Mouse (Mus musculus): ENCODE data around the gene Timm10b. TPM values are rescaled to one million over a fixed set of nuclear protein-coding genes. Genes with fewer than 3 reads are reported as not detected.

The Timm10b gene
- total RNA-seq (2021), result 10 to 100 TPM; 84.2 to 85.0 TPM

DNA sequence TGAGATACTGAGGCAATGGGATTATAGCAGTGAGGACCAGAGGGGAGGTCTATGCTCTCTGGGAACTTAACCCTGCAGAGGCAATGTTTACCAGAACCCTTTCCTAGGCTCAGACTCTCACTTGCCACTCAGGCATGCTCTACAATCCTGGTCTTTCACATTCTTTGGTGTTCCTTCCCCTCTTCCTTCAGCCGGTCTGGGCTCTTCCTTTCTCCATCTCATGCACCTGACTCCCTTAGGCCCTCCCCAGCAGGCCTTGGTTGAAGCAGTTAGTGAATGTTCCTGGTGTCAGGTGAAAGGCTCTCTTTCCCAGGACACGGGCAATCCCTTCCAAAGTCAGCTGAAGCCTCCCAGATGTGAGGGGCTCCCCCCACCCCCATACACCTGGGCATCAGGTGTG, at the start of gene Timm10b:
Timm10b (plus strand) TSS at position 301 of the 400 bp plus-strand sequence.
- DNase-seq, result no peak
- intact Hi-C loops (cut with DNase I), result loop anchor here (2.0 kb wide), 3 partner anchors 85 to 171 kb away; partner anchors contain the start of genes Ilk, Mrpl17, Rrp8 and Smpd1

DNA sequence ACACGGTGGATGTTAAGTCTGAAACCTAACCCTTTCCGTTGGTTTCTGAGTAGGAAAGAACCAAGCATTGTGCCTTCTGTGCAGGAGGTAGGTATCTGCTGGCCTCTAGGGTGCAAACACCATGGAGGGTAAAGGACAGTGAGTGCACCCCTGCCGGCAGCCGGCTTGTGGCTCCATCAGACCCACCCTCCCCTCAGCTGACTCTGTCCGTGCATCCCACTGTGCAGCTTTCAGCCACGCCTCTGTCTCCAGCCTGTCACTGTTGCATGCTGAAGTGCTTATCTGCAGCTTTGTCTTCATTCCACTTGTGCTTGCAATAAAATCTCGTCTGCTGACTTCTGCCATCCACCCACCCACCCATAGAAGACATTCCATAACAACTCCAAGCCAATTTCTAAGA, 49.8 kb upstream of the Timm10b start:
- intact Hi-C loops (cut with DNase I), result no loop called here
- DNase-seq, result no peak

DNA sequence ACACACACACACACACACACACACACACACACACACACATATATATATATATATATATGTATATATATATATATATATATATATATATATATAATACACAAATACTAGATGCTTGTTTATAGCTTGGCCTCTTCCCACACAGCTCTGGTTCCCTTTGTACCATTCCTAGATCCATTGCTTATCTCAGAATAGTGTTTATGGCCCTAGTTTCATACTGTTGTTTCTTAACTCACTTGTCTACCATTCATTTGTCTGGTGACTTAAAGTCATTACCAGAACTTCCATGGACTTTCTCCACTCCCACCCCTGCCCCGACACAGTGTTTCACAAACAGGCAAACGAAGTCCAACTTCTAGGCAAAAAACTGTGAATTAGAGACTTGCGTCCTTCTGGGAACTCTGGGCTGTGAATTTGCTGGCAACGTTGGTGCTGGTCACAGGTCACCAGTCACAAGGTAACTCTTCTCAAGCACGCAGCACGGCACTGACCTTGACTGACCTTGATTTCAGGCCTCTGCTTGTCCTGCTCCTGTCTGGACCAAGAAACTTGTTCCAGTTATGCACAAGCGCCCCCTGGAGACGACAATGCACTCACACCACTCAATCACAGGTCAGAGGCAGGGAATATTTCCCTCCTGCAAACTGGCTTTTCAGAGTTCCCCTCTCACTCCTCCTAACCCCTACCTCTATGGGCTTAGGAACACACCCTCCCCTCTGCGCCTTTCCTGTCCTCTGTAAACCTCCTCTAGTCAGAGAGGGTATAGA, 36.8 kb upstream of the Timm10b start:
- intact Hi-C loops (cut with DNase I), result loop anchor here (2.0 kb wide), 1 partner anchor 48 kb away; the partner anchor contains the start of gene Smpd1
- DNase-seq, result peak; percentile 74 to 78

DNA sequence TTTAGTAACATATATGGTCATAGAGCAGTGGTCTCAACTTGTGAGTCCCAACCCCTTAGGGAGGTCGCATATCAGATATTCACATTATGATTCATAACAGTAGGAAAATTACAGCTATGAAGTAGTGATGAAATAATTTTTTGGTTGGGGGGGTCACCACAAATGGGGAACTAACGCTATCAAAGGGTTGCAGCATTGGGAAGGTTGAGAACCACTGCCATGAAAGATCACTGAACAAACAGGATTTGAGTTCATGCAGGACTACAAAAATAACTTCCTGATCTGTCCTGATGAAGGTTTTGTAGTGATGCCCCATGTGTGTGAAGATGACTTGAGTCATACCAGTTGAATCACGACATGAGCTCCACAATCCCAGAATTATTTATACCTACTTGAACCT, 31.4 kb upstream of the Timm10b start:
- no peak for DNase-seq
- intact Hi-C loops (cut with DNase I), result no loop called here

DNA sequence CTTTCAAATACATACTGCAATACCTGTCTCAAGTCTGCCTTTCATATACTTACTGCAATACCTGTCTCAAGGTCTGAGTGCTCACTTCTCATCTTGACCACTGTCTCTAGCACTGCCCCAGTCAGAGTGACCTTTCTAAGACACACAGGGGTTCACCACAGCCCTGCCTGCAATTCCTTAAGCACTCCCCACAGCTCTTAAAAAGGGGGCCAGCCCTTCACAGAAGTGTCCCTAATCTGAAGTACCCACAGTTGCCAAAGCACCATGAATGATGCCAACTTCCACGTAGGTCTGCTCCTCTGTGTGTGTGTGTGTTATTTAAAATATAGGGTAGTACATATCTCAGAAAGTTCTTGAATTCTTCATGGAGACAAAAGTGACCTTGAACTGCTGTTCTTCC, 28.1 kb upstream of the Timm10b start:
- intact Hi-C loops (cut with DNase I), result loop anchor here (5.0 kb wide), 1 partner anchor 41 kb away; the partner anchor contains the start of gene Dnhd1

DNA sequence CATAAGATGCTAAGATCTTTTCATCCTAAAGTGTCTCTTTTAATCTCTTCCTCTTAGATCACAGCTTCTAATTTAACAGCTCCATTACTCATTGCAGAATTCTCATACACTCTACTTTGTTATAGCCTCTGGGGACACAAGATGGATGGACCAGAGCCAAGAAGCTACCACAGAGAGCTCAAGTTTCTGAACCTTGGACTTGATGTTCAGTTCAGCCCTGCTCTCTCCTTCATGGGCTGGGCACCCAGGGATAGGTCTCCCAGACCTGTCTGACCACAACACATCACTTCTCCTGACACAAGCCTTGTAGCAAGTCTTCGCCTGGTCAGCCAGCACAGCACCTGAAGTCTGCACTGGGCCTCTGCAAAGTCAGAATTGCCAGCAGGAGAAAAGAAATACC, 25.5 kb upstream of the Timm10b start:
- intact Hi-C loops (cut with DNase I), result loop anchor here (5.0 kb wide), 1 partner anchor 38 kb away; the partner anchor contains the start of gene Dnhd1
- DNase-seq, result no peak

More for the DNA sequence above, 28.1 kb upstream of the Timm10b start:
- no peak for DNase-seq

DNA sequence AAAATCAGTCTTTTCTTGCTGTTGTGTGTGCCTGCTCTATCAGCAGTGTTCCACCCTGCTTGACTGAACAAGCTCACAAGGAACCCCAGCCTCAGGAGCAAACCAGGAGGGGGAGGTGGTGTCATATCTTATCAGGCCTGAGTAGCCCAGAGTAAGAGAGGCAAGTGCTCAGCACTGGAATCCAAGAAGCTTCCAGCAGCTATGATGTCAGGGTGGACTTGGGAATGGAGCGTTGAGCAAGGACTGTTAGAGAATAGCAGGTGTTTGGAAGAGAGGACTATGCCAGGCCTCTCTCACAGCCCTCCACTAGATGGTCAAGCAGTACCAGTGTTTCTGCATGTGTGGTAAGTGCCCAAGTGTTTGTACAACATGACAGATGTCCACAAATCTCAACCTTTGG, 24.1 kb upstream of the Timm10b start:
- intact Hi-C loops (cut with DNase I), result no loop called here
- DNase-seq, result no peak

DNA sequence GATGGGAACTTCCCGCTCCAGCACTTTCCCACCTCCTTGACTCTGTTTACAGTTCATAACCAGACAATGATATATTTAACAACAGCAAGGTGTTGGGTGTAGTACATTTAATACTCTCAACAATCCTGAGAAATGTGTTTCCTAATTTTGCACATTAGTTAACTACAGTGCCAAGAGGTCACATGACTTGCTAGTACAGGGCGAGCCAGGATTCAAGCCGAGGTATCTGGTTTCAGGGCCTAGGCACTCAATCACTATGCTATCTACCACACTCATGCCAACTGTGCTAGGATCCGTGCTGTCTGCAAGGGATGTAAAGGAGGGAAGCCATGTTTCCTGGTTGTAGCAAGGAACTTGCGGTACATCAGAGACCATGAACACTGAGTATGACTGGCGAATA, 23.3 kb upstream of the Timm10b start:
- intact Hi-C loops (cut with DNase I), result no loop called here
- DNase-seq, result no peak

DNA sequence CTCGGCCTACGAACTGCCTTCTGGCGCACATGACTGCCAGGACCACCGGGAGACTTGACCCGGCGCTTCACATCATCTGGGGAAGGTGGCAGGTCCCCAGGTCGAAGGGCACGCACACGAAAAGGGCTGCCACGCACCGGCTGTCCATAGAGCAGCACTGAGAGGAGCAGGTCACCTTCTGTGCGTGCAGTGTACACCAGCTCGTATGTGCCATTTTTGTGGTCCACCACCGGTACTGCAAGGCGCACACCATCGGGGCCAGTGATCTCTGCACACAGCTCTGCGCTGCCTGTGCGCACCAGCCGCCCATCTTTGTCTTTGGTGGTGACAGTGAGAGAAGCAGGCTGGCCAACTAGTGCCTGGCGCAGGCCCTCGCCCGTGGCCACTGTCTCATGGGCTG, 22.0 kb upstream of the Timm10b start:
- intact Hi-C loops (cut with DNase I), result no loop called here

DNA sequence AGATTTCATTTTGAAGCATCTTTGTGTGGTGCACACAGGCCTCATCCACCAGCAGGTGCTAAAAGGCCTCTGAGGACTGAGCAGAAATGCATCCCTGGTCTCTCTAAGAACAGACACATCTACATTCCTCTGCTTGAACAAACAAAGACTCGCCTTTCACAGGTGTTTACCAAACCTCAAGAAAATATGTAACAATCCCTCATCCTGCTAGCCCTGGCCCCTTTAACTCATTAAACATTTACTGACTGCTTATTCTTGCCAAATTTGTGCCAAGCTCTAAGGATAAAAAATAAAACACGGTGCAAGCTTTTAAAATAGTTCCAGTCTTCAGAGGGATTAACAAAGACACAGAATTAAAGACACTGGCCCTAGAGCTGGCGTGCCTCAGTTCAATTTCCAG, 20.2 kb upstream of the Timm10b start:
- intact Hi-C loops (cut with DNase I), result no loop called here
- DNase-seq, result no peak

More for the DNA sequence above, 22.0 kb upstream of the Timm10b start:
- no peak for DNase-seq

DNA sequence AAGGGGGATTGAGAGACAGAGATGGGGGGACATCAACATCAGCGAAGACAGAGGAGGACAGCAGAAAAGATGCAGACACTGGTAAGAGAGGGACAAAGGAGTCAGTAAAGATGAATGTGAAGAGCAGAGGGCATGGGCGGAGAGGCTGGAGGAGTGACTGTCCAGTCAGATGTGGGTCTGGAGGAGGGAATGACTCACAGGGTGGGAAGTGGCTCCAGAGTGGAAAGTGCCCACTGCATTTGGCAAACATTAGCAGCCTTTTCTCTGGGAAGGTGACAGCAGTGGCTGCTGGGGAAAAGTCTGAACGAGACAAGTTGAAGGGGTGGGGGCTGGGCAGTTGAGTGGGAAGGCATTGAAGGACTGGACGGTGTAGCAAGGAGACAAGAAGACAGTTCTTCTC, 18.8 kb upstream of the Timm10b start:
- DNase-seq, result no peak
- intact Hi-C loops (cut with DNase I), result no loop called here

DNA sequence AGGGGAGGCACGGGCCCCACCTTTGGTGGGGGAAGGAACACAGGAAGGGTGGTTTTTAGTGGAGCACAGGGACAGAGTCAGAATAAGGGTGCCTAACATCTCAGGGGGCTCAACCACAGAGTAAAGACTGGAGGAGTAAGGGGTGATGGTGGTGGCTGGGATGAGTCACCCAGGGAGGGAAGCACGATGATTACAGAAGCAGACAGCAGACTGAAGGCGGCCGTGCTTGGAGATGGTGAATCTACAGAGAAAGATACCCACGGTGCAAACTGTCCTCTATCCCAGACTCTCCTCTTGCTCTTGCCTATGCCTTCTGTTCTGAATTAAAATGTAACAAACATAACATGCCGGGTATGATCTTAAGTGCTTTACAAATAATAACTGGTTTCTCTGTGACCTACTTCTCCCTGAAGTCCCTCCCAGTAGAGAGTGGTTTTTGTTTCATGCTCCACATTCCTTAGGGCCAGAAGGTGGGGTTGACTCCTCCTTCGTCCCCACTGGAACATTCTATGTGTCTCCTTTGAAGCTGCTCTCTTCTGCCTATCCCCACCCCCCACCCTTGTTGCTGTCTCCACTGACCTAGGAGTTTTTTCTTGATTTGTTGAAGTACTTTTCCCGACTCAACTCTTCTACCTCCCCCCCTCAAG, 18.1 kb upstream of the Timm10b start:
- no peak for DNase-seq

DNA sequence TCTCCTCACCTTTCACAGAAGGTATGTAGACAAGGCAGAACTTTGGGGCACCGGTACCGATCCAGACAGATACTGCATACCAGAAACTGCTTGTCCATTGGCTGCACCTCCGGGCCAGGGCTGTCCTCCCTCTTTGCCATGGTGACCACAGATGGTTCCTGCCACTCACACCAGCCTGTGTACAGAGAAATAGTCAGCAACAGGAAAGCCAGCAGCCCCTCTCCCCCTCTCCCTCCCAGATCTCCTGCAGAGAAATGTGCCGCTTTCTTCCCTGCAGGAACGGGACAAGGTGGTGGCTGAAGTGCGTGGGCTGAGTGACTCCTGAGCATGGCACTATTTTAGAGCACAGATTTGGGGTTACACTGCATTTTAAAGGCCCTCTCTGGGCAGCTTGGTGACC, 14.5 kb upstream of the Timm10b start:
- DNase-seq, result no peak
- intact Hi-C loops (cut with DNase I), result no loop called here

More for the DNA sequence above, 18.1 kb upstream of the Timm10b start:
- intact Hi-C loops (cut with DNase I), result no loop called here

DNA sequence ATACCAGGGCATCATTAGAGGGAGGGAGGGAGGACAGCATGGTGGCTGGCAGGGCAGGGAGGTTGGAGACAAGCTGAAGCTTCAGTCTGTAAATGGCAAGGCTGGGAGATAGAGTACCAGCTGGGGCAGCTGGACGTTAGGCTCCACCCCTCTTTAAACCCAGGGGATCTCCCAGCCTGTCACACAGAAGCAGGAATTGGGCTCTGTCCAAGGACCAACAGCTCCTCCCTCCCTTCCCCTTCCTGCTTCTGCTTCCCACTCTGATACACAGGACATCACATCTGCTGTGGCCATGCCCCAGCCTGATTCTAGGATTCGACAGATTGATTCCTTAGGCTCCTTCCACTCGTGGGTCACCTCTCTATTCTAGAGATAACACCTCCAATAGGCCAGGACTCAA, 11.2 kb upstream of the Timm10b start:
- DNase-seq, result peak; percentile 70 to 74
- intact Hi-C loops (cut with DNase I), result loop anchor here (1.0 kb wide), 1 partner anchor 47 kb away; the partner anchor contains the start of gene Apbb1

DNA sequence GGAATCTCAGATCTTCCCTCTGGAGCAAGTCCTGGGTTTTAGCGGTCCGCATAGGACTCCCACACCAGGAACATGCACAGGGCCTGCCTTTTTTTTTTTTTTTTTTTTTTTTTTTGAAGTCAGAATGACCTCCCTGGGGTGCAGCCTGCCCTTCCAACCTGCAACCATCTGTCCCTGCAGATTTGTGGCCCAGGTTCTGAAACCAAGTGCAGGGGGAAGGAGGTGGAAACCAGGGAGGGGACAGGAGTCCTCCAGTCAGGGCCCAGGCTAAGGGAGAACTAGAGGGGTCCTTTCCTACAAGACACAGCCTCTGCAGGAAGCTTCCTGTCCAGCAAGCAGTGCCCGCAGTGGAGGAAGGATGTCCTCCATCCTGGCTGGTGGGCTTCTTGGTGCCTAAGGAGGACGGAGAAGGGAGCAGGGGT, 7.3 kb upstream of the Timm10b start:
- intact Hi-C loops (cut with DNase I), result loop anchor here (5.0 kb wide), 2 partner anchors 150 to 235 kb away; partner anchors contain the start of gene Cavin3
- peak in 1 of 2 experiments; percentile 38 for DNase-seq

DNA sequence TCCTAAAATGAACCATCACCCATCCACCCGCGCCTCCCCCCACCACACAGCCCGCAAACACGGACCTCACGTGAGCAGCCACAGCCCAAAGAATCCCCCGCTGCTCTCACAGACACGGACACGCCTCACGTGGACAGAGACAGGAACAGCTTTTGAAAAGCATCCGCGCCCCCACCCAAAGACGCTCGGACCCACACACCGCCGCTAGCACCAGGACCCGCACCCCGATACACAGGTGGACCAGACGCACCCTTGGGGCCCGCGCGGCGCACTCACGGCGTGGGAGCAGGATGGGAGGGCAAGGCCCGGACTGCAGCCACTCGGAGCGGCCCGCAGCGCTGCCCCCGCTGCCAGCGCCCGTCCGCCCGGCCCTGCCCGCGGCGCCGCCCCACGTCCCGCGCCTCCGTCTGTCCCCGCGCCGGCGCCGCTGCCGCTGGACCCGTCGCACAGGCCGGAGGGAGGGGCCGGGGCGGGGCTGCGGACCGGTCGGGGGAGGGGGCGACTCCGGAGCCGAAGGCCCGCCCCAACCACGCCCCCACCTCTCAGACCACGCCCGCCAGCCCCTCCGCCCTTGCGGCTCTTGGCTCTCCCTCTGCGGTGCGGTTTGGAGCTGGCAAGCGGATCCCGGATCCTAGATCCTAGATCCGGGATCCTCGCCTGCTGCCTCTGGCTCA, 6.6 kb upstream of the Timm10b start, which contains the start of gene Trim3:
Trim3 (minus strand) TSS at position 445 of the 674 bp plus-strand sequence.
- intact Hi-C loops (cut with DNase I), result loop anchor here (5.0 kb wide), 2 partner anchors 151 to 236 kb away; partner anchors contain the start of gene Cavin3
- DNase-seq, result peak; percentile 92 to 93

DNA sequence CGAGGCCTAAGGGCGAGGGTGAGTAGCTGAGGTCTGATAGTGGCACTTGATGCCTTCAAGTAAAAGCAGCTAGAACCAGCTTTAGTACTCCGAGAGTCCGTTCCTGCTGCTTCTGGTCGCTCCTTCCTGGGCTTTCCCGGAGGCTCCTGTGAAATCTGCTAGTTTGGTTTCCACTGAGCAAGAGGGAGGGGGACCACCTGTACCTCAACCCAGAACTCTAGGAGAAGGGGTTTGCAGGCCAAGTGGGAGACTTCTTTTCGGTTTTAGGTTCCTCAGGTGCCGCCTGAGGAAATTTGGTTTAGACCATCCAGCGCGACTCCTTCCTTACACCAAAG, 6.1 kb upstream of the Timm10b start:
- intact Hi-C loops (cut with DNase I), result loop anchor here (5.0 kb wide), 2 partner anchors 151 to 236 kb away; partner anchors contain the start of gene Cavin3
- no peak for DNase-seq

DNA sequence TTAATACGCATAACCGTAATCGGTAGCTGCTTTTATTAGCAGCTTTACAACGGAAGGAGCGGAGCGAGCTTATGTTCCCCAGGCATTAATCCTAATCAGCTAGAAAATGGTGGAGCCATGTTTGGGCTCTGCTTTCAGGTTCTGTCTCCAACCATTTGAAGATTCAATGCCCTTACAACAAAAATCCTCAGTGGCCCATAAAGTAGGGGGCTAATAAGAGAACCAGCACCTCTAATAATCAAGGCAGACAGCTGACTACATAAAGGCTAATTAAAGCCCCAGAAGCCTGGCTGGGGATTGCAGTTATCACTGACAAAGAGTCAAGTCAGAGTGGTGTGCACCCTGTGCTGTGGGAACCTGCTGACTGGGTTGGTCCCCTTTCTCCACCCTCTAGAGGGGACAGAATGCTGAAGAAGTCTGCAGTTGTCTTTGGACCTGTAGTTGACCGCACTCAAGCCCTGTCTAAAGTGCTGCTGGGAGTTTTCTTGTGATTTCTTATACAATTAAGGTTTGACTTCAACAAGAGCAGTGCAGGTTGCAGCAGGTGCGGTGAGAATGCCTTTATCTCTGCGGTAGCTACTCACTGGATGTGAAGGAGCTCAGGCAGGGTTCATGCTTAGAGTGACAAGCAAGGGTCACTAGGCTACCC, 5.5 kb upstream of the Timm10b start:
- DNase-seq, result no peak
- intact Hi-C loops (cut with DNase I), result loop anchor here (5.0 kb wide), 2 partner anchors 152 to 237 kb away; partner anchors contain the start of gene Cavin3

DNA sequence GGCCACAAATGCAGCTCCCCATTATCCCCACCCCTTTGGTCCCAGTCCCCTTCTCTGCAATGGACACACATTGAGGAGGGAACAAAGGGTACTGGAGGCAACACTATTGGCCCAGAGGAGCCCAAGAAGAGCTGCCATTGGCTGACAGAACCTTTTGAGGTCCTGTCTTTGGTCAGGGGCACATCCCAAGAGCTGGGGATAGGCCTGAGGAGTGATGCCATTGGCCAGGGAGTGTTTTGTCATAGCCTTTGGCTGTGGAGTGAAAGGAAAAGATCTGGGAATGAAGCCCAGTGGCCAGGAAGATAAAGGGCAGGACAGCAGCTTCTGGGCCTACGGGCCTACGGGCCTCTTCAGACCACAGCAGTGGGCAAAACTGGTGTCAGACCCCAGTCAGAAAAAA, 4.1 kb upstream of the Timm10b start:
- intact Hi-C loops (cut with DNase I), result no loop called here
- peak in 1 of 2 experiments; percentile 28 for DNase-seq

DNA sequence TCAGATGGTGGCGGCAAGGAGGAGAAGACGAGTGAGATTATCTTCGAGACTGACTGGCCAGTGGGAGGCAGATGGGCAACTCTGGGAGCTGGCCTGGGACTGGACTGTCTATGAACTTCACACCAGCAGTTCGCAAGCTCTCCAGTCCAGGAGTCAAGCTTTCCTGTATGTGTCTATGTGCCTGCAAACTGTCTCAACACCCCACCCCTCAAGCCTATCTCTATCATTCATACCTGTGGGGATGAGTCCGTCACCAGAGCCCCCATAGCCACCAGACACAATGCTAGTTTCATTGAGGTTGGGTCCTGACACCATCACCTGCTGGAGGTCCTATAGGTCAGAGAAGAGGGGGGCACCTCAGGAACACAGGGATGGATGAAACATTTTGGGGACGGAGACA, 1.1 kb upstream of the Timm10b start:
- DNase-seq, result no peak
- intact Hi-C loops (cut with DNase I), result no loop called here

All from heart, postnatal 36 days (tissue).